Mouse (Mus musculus) small intestine, adult 2 months (tissue): ENCODE data around the gene Nfam1. TPM values are rescaled to one million over a fixed set of nuclear protein-coding genes. Genes with fewer than 3 reads are reported as not detected.
A peak's percentile ranks its signal among the peaks of the same experiment; 100 is the strongest.

ENCODE experiments used
- H3K27ac ChIP-seq: fragments of 200-500 bp; 2 replicates; pipeline ENCODE4 v1.5.1; 2012; ENCODE audit warnings: low read depth, low read length, control low read depth, inconsistent platforms; ENCODE audit not compliant: insufficient read depth
- H3K27me3 ChIP-seq: fragments of 200-500 bp; 2 replicates; pipeline ENCODE4 v1.6.1; 2012; ENCODE audit warnings: mild to moderate bottlenecking, moderate library complexity, low read length, inconsistent platforms; ENCODE audit not compliant: control insufficient read depth, insufficient read depth
- H3K36me3 ChIP-seq: fragments of 200-500 bp; 2 replicates; pipeline ENCODE4 v1.6.1; 2012; ENCODE audit warnings: mild to moderate bottlenecking, low read length, control low read depth, inconsistent platforms; ENCODE audit not compliant: control insufficient read depth, insufficient read depth
- H3K4me1 ChIP-seq: fragments of 200-500 bp; 2 replicates; pipeline ENCODE4 v1.6.1; 2012; ENCODE audit warnings: low read length, inconsistent platforms, mixed read lengths; ENCODE audit not compliant: control insufficient read depth, insufficient read depth, insufficient read length
- H3K4me3 ChIP-seq: fragments of 200-500 bp; 2 replicates; pipeline ENCODE4 v1.5.1; 2012; ENCODE audit warnings: low read depth, mild to moderate bottlenecking, control low read depth, inconsistent platforms, low read length, moderate library complexity
- CTCF ChIP-seq: fragments of 200-500 bp; IDR thresholded peaks from 2 replicates; pipeline ENCODE4 v1.5.1; 2012; ENCODE audit warnings: low read depth, mild to moderate bottlenecking, control low read depth, inconsistent platforms, low read length, moderate library complexity, mixed read lengths; ENCODE audit not compliant: insufficient replicate concordance, insufficient read length; ENCODE audit errors: extremely low read depth
- POLR2A ChIP-seq: fragments of 200-500 bp; IDR thresholded peaks from 2 replicates; pipeline ENCODE4 v1.6.1; 2012; ENCODE audit warnings: low read depth, mild to moderate bottlenecking, control low read depth, inconsistent platforms, low read length, moderate library complexity
- WGBS: fragments of 180-500 bp; shearing (Covaris S2); methylation state at CpG from one replicate; pipeline ENCODE4 v1.1.7; 2018; 5-methylcytosine and 5-hydroxymethylcytosine counted together
- polyA plus RNA-seq: library from polyadenylated mRNA; depleted of rRNA; stranded (reverse); fragments of >200 nt; gene quantifications from 2 replicates; pipeline ENCODE4 v1.2.3, GENCODE M21; 2012

Nfam1 gene
- polyA plus RNA-seq, 1 experiment: 2.1 TPM

DNA sequence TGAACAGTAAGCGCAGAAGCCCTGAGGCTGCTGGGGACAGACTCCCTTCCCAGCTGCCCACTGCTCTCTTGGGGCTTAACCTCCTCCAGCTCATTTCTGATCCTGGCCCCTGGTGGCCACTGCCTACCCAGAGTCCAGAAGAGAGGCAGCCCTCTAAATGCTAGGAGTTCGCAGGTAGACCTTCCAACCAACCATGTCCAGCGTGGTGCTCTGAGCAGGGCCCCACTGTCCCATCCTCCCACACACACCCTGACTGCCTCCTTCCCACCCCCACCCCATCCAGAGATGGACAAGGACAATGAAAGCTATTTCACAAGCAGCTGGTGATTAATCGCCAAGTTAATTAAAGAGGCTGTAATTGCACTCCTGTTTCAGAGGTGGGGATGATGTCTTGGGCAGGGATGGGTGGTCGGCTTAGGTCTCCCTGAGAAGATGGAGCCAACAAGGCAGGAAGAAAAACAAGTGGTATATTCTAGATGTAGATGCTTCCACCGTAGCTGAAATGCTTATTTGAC, 43.9 kb downstream of the Nfam1 start:
- peaks cover 5% of the 10 kb centered on the region for H3K4me1 ChIP-seq
- H3K27ac ChIP-seq: no peak overlapping the region
- no peak overlapping the region for H3K4me3 ChIP-seq
- TF ChIP-seq CTCF (no peak), POLR2A (no peak)
- no peaks in the 10 kb centered on the region for H3K36me3 ChIP-seq
- H3K27me3 ChIP-seq: peaks cover 9% of the 10 kb centered on the region; the same call in 1 of the 2 replicates
- 78% methylated on average over 6 of the region's 6 CpGs for WGBS

DNA sequence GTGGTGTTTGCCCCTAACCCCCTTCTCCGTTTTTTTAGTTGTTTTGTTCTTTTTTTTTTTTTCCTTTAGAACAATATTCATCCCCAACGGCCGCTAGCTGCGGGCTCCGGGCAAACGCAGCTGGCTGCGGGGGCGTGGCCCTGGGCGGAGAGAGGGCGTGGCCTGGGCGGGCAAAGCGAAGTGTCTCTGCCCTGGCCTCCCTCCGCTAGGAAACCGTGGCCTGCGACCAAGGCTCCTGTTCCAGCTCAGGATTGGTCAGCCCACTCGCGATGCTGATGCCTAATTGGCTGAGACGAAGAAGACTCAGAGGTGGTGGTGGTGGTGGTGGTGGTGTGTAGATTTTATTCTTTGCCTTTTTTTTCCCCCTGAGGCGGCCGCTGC, 45.4 kb downstream of the Nfam1 start, which contains the start of gene Tcf20:
Tcf20 (minus strand) TSS at position 141 of the 381 bp plus-strand sequence.
- peaks cover 5% of the 10 kb centered on the region for H3K4me1 ChIP-seq
- H3K27me3 ChIP-seq: peaks cover 9% of the 10 kb centered on the region; the same call in 1 of the 2 replicates
- H3K36me3 ChIP-seq: no peaks in the 10 kb centered on the region
- TF ChIP-seq POLR2A (no peak), CTCF (no peak)
- H3K4me3 ChIP-seq: peak within 1 kb of the TSS; percentile 54
- H3K27ac ChIP-seq: no peak within 1 kb of the TSS
- 2% methylated on average over 20 of the region's 20 CpGs for WGBS

- H3K36me3 ChIP-seq: no peaks in the 10 kb centered on the region
- WGBS: 4% methylated on average over 38 of the region's 38 CpGs
- TF ChIP-seq CTCF (no peak), POLR2A (no peak)
- H3K4me1 ChIP-seq: peaks cover 5% of the 10 kb centered on the region
- H3K27ac ChIP-seq: no peak overlapping the region
- peak overlapping the region; percentile 54 for H3K4me3 ChIP-seq
- peaks cover 10% of the 10 kb centered on the region; the same call in 1 of the 2 replicates for H3K27me3 ChIP-seq
Measured at GRCm38 (mm10) chr15:82987014-82987731, 45.9 kb downstream of the Nfam1 start.

GRCm38 (mm10) chr15:82984574-82984973, 48.5 kb downstream of the Nfam1 start:
- H3K4me1 ChIP-seq: peaks cover 5% of the 10 kb centered on the region
- H3K27me3 ChIP-seq: peaks cover 13% of the 10 kb centered on the region; the same call in 1 of the 2 replicates
- H3K4me3 ChIP-seq: no peak overlapping the region
- H3K27ac ChIP-seq: no peak overlapping the region
- no peaks in the 10 kb centered on the region for H3K36me3 ChIP-seq
- 88% methylated on average over 7 of the region's 7 CpGs for WGBS
- TF ChIP-seq CTCF (no peak), POLR2A (no peak)

DNA sequence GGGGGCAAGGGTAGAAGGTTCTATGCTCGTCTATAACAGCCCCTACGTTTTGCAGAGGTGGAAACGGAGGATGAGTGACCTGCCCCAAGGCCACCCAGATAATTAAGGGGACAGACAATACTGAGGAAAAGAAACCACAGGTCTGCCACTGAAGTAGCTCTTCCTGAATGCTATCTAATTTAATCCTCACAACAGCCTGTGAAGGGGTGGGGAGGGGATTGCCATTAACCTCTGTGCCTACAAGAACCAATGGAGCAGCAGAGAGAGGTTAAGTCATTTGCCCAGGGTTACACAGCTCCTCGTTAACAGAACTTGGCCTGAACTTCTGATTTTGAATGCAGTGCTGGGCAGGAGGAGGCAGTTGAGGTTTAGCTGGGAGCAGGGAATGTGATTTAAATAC, 49.0 kb downstream of the Nfam1 start:
- Histone ChIP-seq H3K4me1 (peaks cover 5% of the 10 kb centered on the region), H3K27ac (no peak overlapping the region), H3K36me3 (no peaks in the 10 kb centered on the region), H3K27me3 (peaks cover 13% of the 10 kb centered on the region; the same call in 1 of the 2 replicates), H3K4me3 (no peak overlapping the region)
- 78% methylated on average over 4 of the region's 4 CpGs for WGBS
- TF ChIP-seq CTCF (no peak), POLR2A (no peak)

DNA sequence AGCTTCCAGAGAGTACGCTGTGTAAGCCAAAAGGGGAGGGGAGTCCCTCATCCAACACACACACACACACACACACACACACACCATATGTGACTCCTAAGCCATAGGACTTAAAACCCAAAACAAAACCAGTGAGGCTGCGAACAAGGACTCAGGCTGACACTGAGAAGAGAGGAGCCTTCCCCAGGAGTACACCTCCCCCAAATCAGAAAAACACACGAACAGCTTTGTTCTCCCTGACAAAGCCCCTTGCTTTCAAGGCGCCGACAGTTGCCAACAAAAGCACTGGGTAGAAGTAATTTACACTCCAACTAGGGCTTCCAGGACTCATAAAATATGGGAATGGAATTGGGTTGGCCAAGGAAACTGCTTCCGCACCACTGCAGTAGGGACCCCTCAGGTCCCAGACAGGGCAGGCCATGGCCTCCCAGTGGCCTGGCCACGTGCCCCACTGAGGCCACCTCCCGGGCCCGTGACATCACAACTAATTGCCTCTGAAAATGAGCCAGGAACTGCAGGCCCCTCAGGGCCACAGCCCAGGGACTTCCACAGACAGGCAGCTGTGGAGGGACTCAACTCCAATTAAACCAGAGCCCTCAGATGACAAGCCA, 49.6 kb downstream of the Nfam1 start:
- H3K4me1 ChIP-seq: peaks cover 5% of the 10 kb centered on the region
- no peaks in the 10 kb centered on the region for H3K36me3 ChIP-seq
- peaks cover 10% of the 10 kb centered on the region; the same call in 1 of the 2 replicates for H3K27me3 ChIP-seq
- no peak for TF ChIP-seq POLR2A
- no peak for TF ChIP-seq CTCF
- no peak overlapping the region for H3K4me3 ChIP-seq
- WGBS: 67% methylated on average over 9 of the region's 9 CpGs
- no peak overlapping the region for H3K27ac ChIP-seq

- TF ChIP-seq CTCF: no peak
- TF ChIP-seq POLR2A: no peak
- H3K4me3 ChIP-seq: no peak overlapping the region
- H3K27me3 ChIP-seq: peaks cover 10% of the 10 kb centered on the region; the same call in 1 of the 2 replicates
- H3K4me1 ChIP-seq: peaks cover 5% of the 10 kb centered on the region
- 42% methylated on average over 18 of the region's 18 CpGs for WGBS
- H3K27ac ChIP-seq: no peak overlapping the region
- no peaks in the 10 kb centered on the region for H3K36me3 ChIP-seq
Measured at GRCm38 (mm10) chr15:82982724-82983415, 50.2 kb downstream of the Nfam1 start.
